Comparison of ENCODE assay signal across 8 mouse cellular contexts in the genomic region with DNA sequence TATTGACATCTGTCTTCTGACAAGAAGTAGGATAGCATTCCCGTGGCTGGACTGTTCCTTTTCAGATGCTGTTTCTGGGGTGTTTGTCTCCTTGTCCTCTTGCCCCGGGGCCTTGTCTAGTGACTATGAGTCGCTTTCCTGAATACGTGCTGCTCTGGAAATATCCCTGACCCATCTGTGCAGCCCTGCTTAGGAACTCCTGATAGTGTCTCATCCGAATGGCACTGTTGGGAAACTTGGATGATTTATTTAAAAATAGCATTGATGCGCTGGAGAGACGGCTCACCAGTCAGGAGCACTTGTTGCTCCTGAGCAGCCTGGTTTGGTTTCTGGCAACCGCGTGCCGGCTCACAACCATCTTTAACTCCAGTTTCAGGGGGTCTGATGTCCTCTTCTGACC. TPM values are rescaled to one million over a fixed set of nuclear protein-coding genes. Genes with fewer than 3 reads are reported as not detected.
A peak's percentile ranks its signal among the peaks of the same experiment; 100 is the strongest.
DNase-seq lines count a peak whose midpoint lies in the region; ATAC-seq and TF ChIP-seq lines count a peak whose summit lies in the region.

No protein-coding gene starts in this region.

- intact Hi-C loops in heart, adult 2 months (cut with DNase I): no loop called here
- intact Hi-C loops in heart, postnatal 14 days (cut with DNase I): loop anchor here (2.0 kb wide), 1 partner anchor 24 kb away; no protein-coding TSS in a partner anchor

- DNase-seq in heart, adult 2 months: peak in 1 of 2 experiments; percentile 41
- DNase-seq in heart, postnatal 14 days: no peak
- DNase-seq in ES-E14 (ENCODE audit: low read depth, low spot score): no peak
- DNase-seq in embryo, embryonic 11 days: no peak
- DNase-seq in cerebellum, adult 11-12 months: no peak

- peak overlapping the region; percentile 79 for H3K4me3 ChIP-seq in heart, adult 2 months
- H3K4me3 ChIP-seq in ES-E14 (ENCODE audit: insufficient read depth in 1 of 2, low read depth in 1 of 2, low read length in 2 of 2, poor library complexity in 1 of 2, severe bottlenecking in 1 of 2): peak overlapping the region; percentile 90 to 98; a peak in 1 of 4 replicates
- H3K4me3 ChIP-seq in heart, embryonic 13.5 days: peak overlapping the region; percentile 87
- peak overlapping the region; percentile 75 for H3K4me3 ChIP-seq in liver, embryonic 16.5 days (ENCODE audit: low read depth, low read length)

- peak overlapping the region; percentile 93 for H3K27ac ChIP-seq in heart, adult 2 months
- no peak overlapping the region for H3K27ac ChIP-seq in ES-E14 (ENCODE audit: insufficient read depth, low read depth, low read length, poor library complexity, severe bottlenecking)
- no peak overlapping the region for H3K27ac ChIP-seq in heart, embryonic 13.5 days (replicated peaks)
- H3K27ac ChIP-seq in liver, embryonic 16.5 days (ENCODE audit: low read length): no peak overlapping the region

- WGBS in heart, adult 2 months: 17% methylated on average over 10 of the region's 10 CpGs
- 38% methylated on average over 10 of the region's 10 CpGs for WGBS in heart, embryonic 13.5 days
- 67% methylated on average over 10 of the region's 10 CpGs for WGBS in liver, embryonic 16.5 days (ENCODE audit: insufficient replicate concordance)

- no peaks in the 10 kb centered on the region for H3K36me3 ChIP-seq in heart, adult 2 months (ENCODE audit: control insufficient read depth, insufficient read depth, low read length)
- H3K36me3 ChIP-seq in ES-E14 (ENCODE audit: control insufficient read depth, insufficient read depth, low read length, poor library complexity, severe bottlenecking): peaks cover 6% of the 10 kb centered on the region; the same call in 1 of the 2 replicates
- no peaks in the 10 kb centered on the region for H3K36me3 ChIP-seq in heart, embryonic 13.5 days
- no peaks in the 10 kb centered on the region for H3K36me3 ChIP-seq in liver, embryonic 16.5 days (ENCODE audit: control insufficient read depth, insufficient read depth)

- TF ChIP-seq EP300 in heart, adult 2 months (IDR thresholded peaks at IDR 0.05; ENCODE audit: insufficient read depth, low read depth, low read length): no peak

- in situ Hi-C loops in ES-E14 (cut with MboI; ENCODE audit: low sequenced_read_pairs in 2 of 2, unreplicated experiment in 2 of 2): no loop called here

- no peaks in the 10 kb centered on the region for H3K27me3 ChIP-seq in heart, adult 2 months (ENCODE audit: control insufficient read depth, insufficient read depth, low read length)
- no peaks in the 10 kb centered on the region for H3K27me3 ChIP-seq in heart, embryonic 13.5 days (replicated peaks)
- no peaks in the 10 kb centered on the region for H3K27me3 ChIP-seq in liver, embryonic 16.5 days (ENCODE audit: control insufficient read depth, insufficient read depth, low read depth, low read length)

- H3K9me3 ChIP-seq in ES-E14 (ENCODE audit: control insufficient read depth, insufficient read depth, low read depth, low read length): no peaks in the 10 kb centered on the region
- no peaks in the 10 kb centered on the region for H3K9me3 ChIP-seq in heart, embryonic 13.5 days
- H3K9me3 ChIP-seq in liver, embryonic 16.5 days (replicated peaks; ENCODE audit: control insufficient read depth, low read length): no peaks in the 10 kb centered on the region

- H3K79me2 ChIP-seq in heart, adult 2 months (replicated peaks; ENCODE audit: control insufficient read depth, insufficient read depth, low read length): peaks cover 5% of the 10 kb centered on the region

- H3K4me2 ChIP-seq in heart, embryonic 13.5 days: peak overlapping the region; percentile 95
- H3K4me2 ChIP-seq in liver, embryonic 16.5 days (ENCODE audit: low read depth, low read length): peak overlapping the region; percentile 85

- no peak for TF ChIP-seq POLR2A in heart, adult 2 months (IDR thresholded peaks at IDR 0.05; ENCODE audit: insufficient read depth, low read depth, low read length)

- no peak for TF ChIP-seq CTCF in heart, adult 2 months (IDR thresholded peaks at IDR 0.05)

- H3K4me1 ChIP-seq in heart, adult 2 months (ENCODE audit: control insufficient read depth, insufficient read depth, low read length): peaks cover 29% of the 10 kb centered on the region
- peaks cover 12 to 36% of the 10 kb centered on the region in 2 experiments for H3K4me1 ChIP-seq in ES-E14 (ENCODE audit: control insufficient read depth in 2 of 2, insufficient read depth in 2 of 2, low read length in 2 of 2, poor library complexity in 1 of 2)
- peaks cover 60% of the 10 kb centered on the region for H3K4me1 ChIP-seq in heart, embryonic 13.5 days
- peaks cover 48% of the 10 kb centered on the region for H3K4me1 ChIP-seq in liver, embryonic 16.5 days (ENCODE audit: control insufficient read depth, low read depth, low read length)

- no peak for ATAC-seq in heart, embryonic 13.5 days (ENCODE audit: extremely low read depth, insufficient number of reproducible peaks, low FRiP score, low TSS enrichment)
- no peak for ATAC-seq in liver, embryonic 16.5 days (ENCODE audit: low read depth)
- no peak for ATAC-seq in activated CD4-positive, CD25-positive, alpha-beta regulatory T cell, adult 4 months

- peak overlapping the region; percentile 59 for H3K9ac ChIP-seq in heart, adult 2 months (ENCODE audit: low read depth, low read length)
- H3K9ac ChIP-seq in ES-E14 (ENCODE audit: insufficient read depth, low read depth, low read length, poor library complexity, severe bottlenecking): no peak overlapping the region
- peak overlapping the region; percentile 96 for H3K9ac ChIP-seq in heart, embryonic 13.5 days
- 0 out of 2 replicates have a peak overlapping the region, but pooled peaks have one; percentile 27 for H3K9ac ChIP-seq in liver, embryonic 16.5 days (ENCODE audit: low read depth, low read length)

TF ChIP-seq in ES-E14, 5 proteins besides CTCF, POLR2A, EP300 and RAD21:
- TF ChIP-seq CHD2 (IDR thresholded peaks at IDR 0.05; ENCODE audit: low read depth, low read length) (no peak), ZNF384 (IDR thresholded peaks at IDR 0.05; ENCODE audit: low read depth, low read length) (no peak), MAFK (IDR thresholded peaks at IDR 0.05; ENCODE audit: insufficient read depth, low read depth, low read length) (no peak), HCFC1 (IDR thresholded peaks at IDR 0.05; ENCODE audit: borderline replicate concordance, insufficient read depth, low read length) (no peak), ZC3H11A (IDR thresholded peaks at IDR 0.05; ENCODE audit: borderline replicate concordance, low read depth, low read length) (no peak)

RNA-seq across cellular contexts. Expression of a gene that starts 1.6 kb away (rescaled TPM):
- total RNA-seq in heart, adult 2 months (2021): 100 to 1,000 TPM in 1 of 2 experiments, 10 to 100 TPM in 1; 96.7 to 116 TPM
- 65.0 and 86.1 TPM in 2 replicates for polyA plus RNA-seq in heart, adult 2 months (2012; rRNA removed)
- total RNA-seq in heart, postnatal 14 days (2021): 10 to 100 TPM; 89.6 to 91.6 TPM
- 48.5 and 54.6 TPM in 2 replicates for total RNA-seq in ES-E14 (2012; rRNA removed)
- 8.4 and 9.7 TPM in 2 replicates for polyA plus RNA-seq in heart, embryonic 13.5 days (2015; fragmentation: Nextera tagmentation; extraction: Ambion mirVana)
- polyA plus RNA-seq in liver, embryonic 16.5 days (2015; fragmentation: Nextera tagmentation; extraction: Ambion mirVana): 4.2 and 4.7 TPM in 2 replicates
- 10 to 100 TPM; 21.9 to 24.0 TPM for polyA plus RNA-seq in activated CD4-positive, CD25-positive, alpha-beta regulatory T cell, adult 4 months (2017; shearing (Covaris generic))
